Mouse (Mus musculus) small intestine, adult 2 months (tissue): ENCODE data around the gene Zfhx3.

Source experiments
- CTCF ChIP-seq: fragments of 200-500 bp; IDR thresholded peaks from 2 replicates; pipeline ENCODE4 v1.5.1; 2012; ENCODE audit warnings: low read depth, mild to moderate bottlenecking, control low read depth, inconsistent platforms, low read length, moderate library complexity, mixed read lengths; ENCODE audit not compliant: insufficient replicate concordance, insufficient read length; ENCODE audit errors: extremely low read depth
- POLR2A ChIP-seq: fragments of 200-500 bp; IDR thresholded peaks from 2 replicates; pipeline ENCODE4 v1.6.1; 2012; ENCODE audit warnings: low read depth, mild to moderate bottlenecking, control low read depth, inconsistent platforms, low read length, moderate library complexity

DNA sequence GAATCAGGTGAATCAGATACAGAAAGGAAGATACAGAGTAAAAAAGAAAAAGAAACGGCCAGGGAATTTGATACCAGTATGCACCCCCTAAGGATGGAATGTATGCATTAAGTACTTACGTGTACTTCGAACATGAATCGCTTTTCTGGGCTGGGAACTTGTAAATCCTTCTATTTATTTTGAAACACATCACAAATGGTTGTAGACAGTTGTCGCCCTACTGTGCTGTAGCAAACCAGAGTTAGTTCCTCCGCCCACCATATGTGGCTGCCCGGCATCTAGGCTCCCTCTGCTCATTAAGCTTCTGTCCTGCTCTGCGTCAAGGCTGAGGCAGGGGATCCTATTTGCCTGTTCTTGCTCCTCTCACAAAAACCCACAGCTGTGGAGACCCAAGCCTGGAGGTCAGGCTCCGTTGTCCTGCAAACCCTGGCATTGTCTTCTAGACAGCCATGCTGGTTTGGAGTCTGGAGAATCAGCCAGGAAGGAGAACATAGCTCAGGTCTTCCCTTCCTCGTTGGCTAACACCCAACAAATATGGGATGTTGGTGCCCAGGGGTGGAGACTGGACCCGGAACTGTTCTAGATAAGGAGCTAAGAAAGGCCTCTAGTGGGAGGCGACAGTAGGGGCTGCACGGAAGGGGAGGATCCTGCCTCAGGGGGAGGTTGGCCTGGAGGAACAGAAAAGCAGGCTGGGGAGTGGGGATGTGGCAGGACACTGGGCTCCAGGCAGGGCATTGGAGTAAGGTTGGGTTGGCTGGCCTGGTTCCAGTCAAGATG lies 925.2 kb downstream of the Zfhx3 start:
- TF ChIP-seq CTCF (no peak), POLR2A (no peak)
